Mouse (Mus musculus) bone marrow macrophage, adult 2 months (primary cell): ENCODE measurements at regions not wholly inside any gene's neighbourhood (a gene's known extent, or its start where the extent isn't known, plus 50 kb on each side); places are given as distances from the start of the nearest gene placed in this dataset.

Experiments used
- H3K27ac ChIP-seq: 2 replicates; pipeline ENCODE4 v1.5.1; 2012; ENCODE audit warnings: low read depth, low read length; ENCODE audit not compliant: insufficient read depth
- H3K4me1 ChIP-seq: 2 replicates; pipeline ENCODE4 v1.6.1; 2012; ENCODE audit warnings: low read length; ENCODE audit not compliant: control insufficient read depth, insufficient read depth
- H3K4me3 ChIP-seq: 2 replicates; pipeline ENCODE4 v1.5.1; 2012; ENCODE audit warnings: mild to moderate bottlenecking, low read length, moderate library complexity; ENCODE audit not compliant: insufficient read depth
- CTCF ChIP-seq: IDR thresholded peaks from 2 replicates; pipeline ENCODE4 v1.5.1; 2012; ENCODE audit warnings: low read depth, mild to moderate bottlenecking, low read length, moderate library complexity
- POLR2A ChIP-seq: IDR thresholded peaks from 2 replicates; pipeline ENCODE4 v1.6.1; 2012; ENCODE audit warnings: mild to moderate bottlenecking, low read depth, low read length, borderline replicate concordance

DNA sequence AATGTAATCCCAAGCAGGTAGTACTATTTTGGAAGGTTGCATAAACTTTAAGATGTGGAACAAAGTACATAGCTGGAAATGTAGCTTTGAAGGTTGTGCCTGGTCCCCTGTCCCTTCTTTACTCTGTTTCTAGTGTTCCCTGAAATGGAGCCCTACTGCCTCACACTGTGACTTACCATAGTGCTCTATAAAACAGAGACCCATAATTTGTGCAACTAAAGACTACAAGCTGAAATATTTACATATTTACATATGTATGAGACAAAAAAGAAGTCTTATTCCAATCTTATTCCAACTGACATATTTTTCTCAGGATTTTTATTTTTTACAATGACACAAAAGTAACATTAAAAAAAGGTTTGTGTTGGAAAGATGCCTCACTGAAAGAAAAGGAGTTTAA is 1285.6 kb downstream of the Pla2g4a start:
- Histone ChIP-seq H3K4me1 (no peaks in the 10 kb centered on the region), H3K27ac (no peak overlapping the region), H3K4me3 (no peak overlapping the region)
- TF ChIP-seq CTCF (no peak), POLR2A (no peak)

DNA sequence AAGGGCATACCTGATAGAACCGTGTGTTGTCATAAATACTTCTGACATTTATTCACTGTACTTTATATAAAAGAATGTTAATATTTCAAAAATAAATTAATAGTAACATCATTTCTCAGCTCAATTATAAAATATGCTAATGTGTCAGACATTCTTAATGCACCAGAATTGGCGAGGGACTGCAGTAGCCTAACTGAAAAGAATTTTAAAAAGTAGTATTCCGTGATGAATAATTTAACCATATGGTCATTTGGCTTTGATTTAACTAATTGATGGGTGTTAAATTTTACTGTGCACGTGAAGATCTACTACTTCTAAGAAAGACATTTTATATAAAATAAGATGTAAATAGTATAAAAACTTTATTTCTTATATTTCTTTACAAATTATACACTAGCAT is 1296.7 kb downstream of the Pla2g4a start:
- TF ChIP-seq POLR2A = no peak
- no peak for TF ChIP-seq CTCF
- Histone ChIP-seq H3K4me3 (no peak overlapping the region), H3K4me1 (no peaks in the 10 kb centered on the region), H3K27ac (no peak overlapping the region)

DNA sequence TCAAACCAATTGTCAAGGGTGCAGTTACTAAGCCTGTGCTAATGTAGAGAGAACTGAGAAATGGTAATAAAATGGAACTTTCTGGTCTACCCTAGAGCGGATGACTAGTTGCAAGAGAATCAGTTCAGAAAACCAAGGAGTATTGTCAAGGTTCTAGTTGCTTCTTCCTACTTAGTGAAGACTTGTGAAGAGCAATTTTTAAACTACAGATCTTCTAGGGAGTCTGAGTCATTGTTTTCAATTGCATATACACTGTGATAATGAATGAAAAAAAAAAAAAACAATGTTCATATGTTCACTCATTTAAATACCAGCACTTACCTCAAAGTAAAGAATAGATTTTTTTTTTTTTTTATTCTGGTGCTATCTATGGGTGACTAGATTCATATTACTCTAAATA is 1304.1 kb downstream of the Pla2g4a start:
- no peak overlapping the region for H3K4me3 ChIP-seq
- H3K4me1 ChIP-seq = no peaks in the 10 kb centered on the region
- H3K27ac ChIP-seq = no peak overlapping the region
- TF ChIP-seq CTCF (no peak), POLR2A (no peak)
